Mouse (Mus musculus) neural tube, embryonic 15.5 days (tissue): ENCODE results near the gene Lonrf2. TPM values are rescaled to one million over a fixed set of nuclear protein-coding genes. Genes with fewer than 3 reads are reported as not detected.

Experiments used
- ATAC-seq: fragments of 200-750 bp; cut with Nextera tagmentation; 2 replicates; pipeline ENCODE4 v1.8.0; 2017; ENCODE audit warnings: mild to moderate bottlenecking, moderate TSS enrichment, moderate library complexity; ENCODE audit not compliant: low FRiP score
- H3K27ac ChIP-seq: fragments of 300-500 bp; sonication (generic); replicated peaks from 2 replicates; pipeline ENCODE4 v1.5.1; 2015; ENCODE audit warnings: mild to moderate bottlenecking, inconsistent platforms
- H3K27me3 ChIP-seq: fragments of 300-500 bp; sonication (generic); replicated peaks from 2 replicates; pipeline ENCODE4 v1.6.1; 2015; ENCODE audit warnings: inconsistent platforms
- H3K36me3 ChIP-seq: fragments of 300-500 bp; sonication (generic); 2 replicates; pipeline ENCODE4 v1.6.1; 2015; ENCODE audit warnings: inconsistent platforms
- H3K4me1 ChIP-seq: fragments of 300-500 bp; sonication (generic); 2 replicates; pipeline ENCODE4 v1.6.1; 2015; ENCODE audit warnings: inconsistent platforms
- H3K4me2 ChIP-seq: fragments of 300-500 bp; sonication (generic); 2 replicates; pipeline ENCODE4 v1.6.1; 2015; ENCODE audit warnings: inconsistent platforms, mild to moderate bottlenecking, moderate library complexity
- H3K4me3 ChIP-seq: fragments of 300-500 bp; sonication (generic); replicated peaks from 2 replicates; pipeline ENCODE4 v1.5.1; 2015; ENCODE audit warnings: mild to moderate bottlenecking, inconsistent platforms
- H3K9ac ChIP-seq: fragments of 300-500 bp; sonication (generic); replicated peaks from 2 replicates; pipeline ENCODE4 v1.6.1; 2015; ENCODE audit warnings: mild to moderate bottlenecking, inconsistent platforms
- H3K9me3 ChIP-seq: fragments of 300-500 bp; sonication (generic); replicated peaks from 2 replicates; pipeline ENCODE4 v1.6.1; 2016; ENCODE audit warnings: inconsistent platforms
- WGBS: fragments of 180-500 bp; shearing (Covaris S2); methylation state at CpG from one replicate; pipeline ENCODE4 v1.1.7; 2015; ENCODE audit warnings: mixed read lengths; 5-methylcytosine and 5-hydroxymethylcytosine counted together
- polyA plus RNA-seq: library from polyadenylated mRNA; unstranded; fragments of >200 nt; fragmentation: Nextera tagmentation; extraction: Ambion mirVana; gene quantifications from 2 replicates; pipeline ENCODE4 v1.2.1, GENCODE M21; 2015

Lonrf2 gene
- polyA plus RNA-seq, 1 experiment from 2014 or later: 22.6 TPM

GRCm38 (mm10) chr1:38860867-38861524 lies 24.5 kb upstream of the Lonrf2 start:
- Histone ChIP-seq H3K27me3 (no peaks in the 10 kb centered on the region), H3K27ac (no peak overlapping the region), H3K9ac (no peak overlapping the region), H3K36me3 (peaks cover 22% of the 10 kb centered on the region), H3K4me1 (peaks cover 5% of the 10 kb centered on the region), H3K9me3 (no peaks in the 10 kb centered on the region), H3K4me3 (no peak overlapping the region), H3K4me2 (no peak overlapping the region)
- no peak; the same call in 1 of the 2 replicates for ATAC-seq
- WGBS: 86% methylated on average over 9 of the region's 9 CpGs

GRCm38 (mm10) chr1:38860207-38860606 lies 23.7 kb upstream of the Lonrf2 start:
- ATAC-seq: no peak
- Histone ChIP-seq H3K9ac (no peak overlapping the region), H3K27ac (no peak overlapping the region), H3K4me1 (peaks cover 5% of the 10 kb centered on the region), H3K27me3 (no peaks in the 10 kb centered on the region), H3K36me3 (peaks cover 16% of the 10 kb centered on the region), H3K4me3 (no peak overlapping the region), H3K9me3 (no peaks in the 10 kb centered on the region), H3K4me2 (no peak overlapping the region)
- 89% methylated on average over 5 of the region's 5 CpGs for WGBS

- Histone ChIP-seq H3K27me3 (peaks cover 6% of the 10 kb centered on the region), H3K9ac (no peak overlapping the region), H3K4me3 (no peak overlapping the region), H3K4me2 (no peak overlapping the region), H3K27ac (no peak overlapping the region), H3K36me3 (no peaks in the 10 kb centered on the region), H3K9me3 (no peaks in the 10 kb centered on the region), H3K4me1 (peaks cover 5% of the 10 kb centered on the region)
- 16% methylated on average over 3 of the region's 3 CpGs for WGBS
- ATAC-seq: peak; percentile 75; the same call in 1 of the 2 replicates
Measured at GRCm38 (mm10) chr1:38856196-38856595, 19.7 kb upstream of the Lonrf2 start.

- Histone ChIP-seq H3K27me3 (peaks cover 9% of the 10 kb centered on the region), H3K36me3 (no peaks in the 10 kb centered on the region), H3K9ac (no peak overlapping the region), H3K4me3 (no peak overlapping the region), H3K4me2 (no peak overlapping the region), H3K9me3 (no peaks in the 10 kb centered on the region), H3K4me1 (peaks cover 23% of the 10 kb centered on the region), H3K27ac (no peak overlapping the region)
- ATAC-seq: no peak
- 66% methylated on average over 2 of the region's 2 CpGs for WGBS
Measured at GRCm38 (mm10) chr1:38852250-38852649, 15.7 kb upstream of the Lonrf2 start.

GRCm38 (mm10) chr1:38850650-38851049 lies 14.1 kb upstream of the Lonrf2 start:
- Histone ChIP-seq H3K4me3 (no peak overlapping the region), H3K27me3 (peaks cover 9% of the 10 kb centered on the region), H3K9me3 (no peaks in the 10 kb centered on the region), H3K27ac (no peak overlapping the region), H3K36me3 (no peaks in the 10 kb centered on the region), H3K4me2 (no peak overlapping the region), H3K4me1 (peaks cover 23% of the 10 kb centered on the region), H3K9ac (no peak overlapping the region)
- no peak for ATAC-seq
- 92% methylated on average over 2 of the region's 2 CpGs for WGBS

- H3K9me3 ChIP-seq: no peaks in the 10 kb centered on the region
Measured at GRCm38 (mm10) chr1:38848451-38849289, 12.2 kb upstream of the Lonrf2 start.

GRCm38 (mm10) chr1:38847975-38848374 lies 11.5 kb upstream of the Lonrf2 start:
- Histone ChIP-seq H3K27ac (peak overlapping the region; percentile 89), H3K9me3 (no peaks in the 10 kb centered on the region), H3K36me3 (no peaks in the 10 kb centered on the region), H3K9ac (0 out of 2 replicates have a peak overlapping the region, but pooled peaks have one; percentile 28), H3K4me2 (peak overlapping the region; percentile 51), H3K4me1 (peaks cover 23% of the 10 kb centered on the region), H3K27me3 (peaks cover 9% of the 10 kb centered on the region; the same call in 1 of the 2 replicates), H3K4me3 (peak overlapping the region; percentile 25)
- 9% methylated on average over 11 of the region's 11 CpGs for WGBS
- ATAC-seq: peak; percentile 92

More at GRCm38 (mm10) chr1:38848451-38849289, 12.2 kb upstream of the Lonrf2 start:
- H3K4me1 ChIP-seq: peaks cover 23% of the 10 kb centered on the region
- H3K27me3 ChIP-seq: peaks cover 9% of the 10 kb centered on the region; the same call in 1 of the 2 replicates
- peak overlapping the region; percentile 89 for H3K27ac ChIP-seq
- H3K4me3 ChIP-seq: peak overlapping the region; percentile 25; the same call in 1 of the 2 replicates
- peak; percentile 47 for ATAC-seq
- H3K9ac ChIP-seq: no peak overlapping the region
- H3K36me3 ChIP-seq: no peaks in the 10 kb centered on the region
- peak overlapping the region; percentile 51 for H3K4me2 ChIP-seq
- 24% methylated on average over 2 of the region's 2 CpGs for WGBS

GRCm38 (mm10) chr1:38843275-38843674 lies 6.8 kb upstream of the Lonrf2 start:
- H3K27me3 ChIP-seq: peaks cover 8% of the 10 kb centered on the region; the same call in 1 of the 2 replicates
- ATAC-seq: no peak
- H3K9ac ChIP-seq: no peak overlapping the region
- H3K9me3 ChIP-seq: no peaks in the 10 kb centered on the region
- H3K4me1 ChIP-seq: peaks cover 10% of the 10 kb centered on the region
- no peaks in the 10 kb centered on the region for H3K36me3 ChIP-seq
- WGBS: 37% methylated on average over 4 of the region's 4 CpGs
- H3K4me3 ChIP-seq: no peak overlapping the region
- no peak overlapping the region for H3K4me2 ChIP-seq
- H3K27ac ChIP-seq: no peak overlapping the region

GRCm38 (mm10) chr1:38842861-38843260 lies 6.3 kb upstream of the Lonrf2 start:
- H3K4me2 ChIP-seq: no peak overlapping the region

GRCm38 (mm10) chr1:38839944-38840343 lies 3.4 kb upstream of the Lonrf2 start:
- 50% methylated on average over 1 of the region's 1 CpGs for WGBS
- Histone ChIP-seq H3K27me3 (peaks cover 8% of the 10 kb centered on the region; the same call in 1 of the 2 replicates), H3K27ac (no peak overlapping the region), H3K9me3 (no peaks in the 10 kb centered on the region), H3K4me1 (peaks cover 14% of the 10 kb centered on the region), H3K4me3 (no peak overlapping the region), H3K9ac (no peak overlapping the region), H3K4me2 (no peak overlapping the region), H3K36me3 (no peaks in the 10 kb centered on the region)
- no peak for ATAC-seq

More at GRCm38 (mm10) chr1:38842861-38843260, 6.3 kb upstream of the Lonrf2 start:
- Histone ChIP-seq H3K9ac (no peak overlapping the region), H3K27me3 (peaks cover 8% of the 10 kb centered on the region; the same call in 1 of the 2 replicates), H3K27ac (no peak overlapping the region), H3K9me3 (no peaks in the 10 kb centered on the region), H3K4me1 (peaks cover 6% of the 10 kb centered on the region), H3K4me3 (no peak overlapping the region), H3K36me3 (no peaks in the 10 kb centered on the region)
- no peak for ATAC-seq
- 70% methylated on average over 1 of the region's 1 CpGs for WGBS

GRCm38 (mm10) chr1:38835568-38836476 lies 689 bp downstream of the Lonrf2 start:
- H3K4me2 ChIP-seq: peak overlapping the region; percentile 95
- H3K4me1 ChIP-seq: peaks cover 24% of the 10 kb centered on the region
- H3K27me3 ChIP-seq: peaks cover 8% of the 10 kb centered on the region; the same call in 1 of the 2 replicates
- peak overlapping the region; percentile 79 for H3K4me3 ChIP-seq
- H3K9ac ChIP-seq: peak overlapping the region; percentile 90
- peaks cover 23% of the 10 kb centered on the region for H3K36me3 ChIP-seq
- peak; percentile 82 for ATAC-seq
- WGBS: 1% methylated on average over 100 of the region's 103 CpGs
- H3K9me3 ChIP-seq: no peaks in the 10 kb centered on the region
- H3K27ac ChIP-seq: peak overlapping the region; percentile 97
